Comparison of ENCODE assay signal across 8 mouse cellular contexts in genomic region chr2:166030256-166030995, GRCm38 (mm10). TPM values are rescaled to one million over a fixed set of nuclear protein-coding genes. Genes with fewer than 3 reads are reported as not detected.
A peak's percentile ranks its signal among the peaks of the same experiment; 100 is the strongest.
DNase-seq lines count a peak whose midpoint lies in the region; ATAC-seq and TF ChIP-seq lines count a peak whose summit lies in the region.

No protein-coding gene starts in this region.

- peaks cover 25% of the 10 kb centered on the region for H3K4me1 ChIP-seq in spleen, adult 2 months (ENCODE audit: control insufficient read depth, insufficient read depth, insufficient read length)
- H3K4me1 ChIP-seq in forebrain, embryonic 10.5 days, result peaks cover 48% of the 10 kb centered on the region
- H3K4me1 ChIP-seq in intestine, embryonic 14.5 days (replicated peaks; ENCODE audit: control insufficient read depth, insufficient read depth, low read length), result peaks cover 36% of the 10 kb centered on the region
- peaks cover 33% of the 10 kb centered on the region for H3K4me1 ChIP-seq in stomach, embryonic 16.5 days (ENCODE audit: control insufficient read depth, insufficient read depth, low read length)

- H3K27me3 ChIP-seq in spleen, adult 2 months (ENCODE audit: control insufficient read depth, insufficient read depth, low read length), result no peaks in the 10 kb centered on the region
- no peaks in the 10 kb centered on the region for H3K27me3 ChIP-seq in forebrain, embryonic 10.5 days (ENCODE audit: poor library complexity, severe bottlenecking)
- H3K27me3 ChIP-seq in intestine, embryonic 14.5 days (replicated peaks; ENCODE audit: control insufficient read depth, insufficient read depth, low read length), result no peaks in the 10 kb centered on the region
- no peaks in the 10 kb centered on the region for H3K27me3 ChIP-seq in stomach, embryonic 16.5 days (ENCODE audit: control insufficient read depth, insufficient read depth, low read length)

- WGBS in spleen, adult 2 months, result 1% methylated on average over 13 of the region's 13 CpGs
- 7% methylated on average over 13 of the region's 13 CpGs for WGBS in forebrain, embryonic 10.5 days
- 2% methylated on average over 13 of the region's 13 CpGs for WGBS in intestine, embryonic 14.5 days
- 2% methylated on average over 13 of the region's 13 CpGs for WGBS in stomach, embryonic 16.5 days

- TF ChIP-seq CTCF in spleen, adult 2 months (IDR thresholded peaks at IDR 0.05; ENCODE audit: extremely low read depth, insufficient read depth, insufficient read length, insufficient replicate concordance), result no peak

- peak overlapping the region; percentile 34; the same call in 1 of the 2 replicates for H3K9ac ChIP-seq in intestine, embryonic 14.5 days (ENCODE audit: low read length)
- peak overlapping the region; percentile 59 for H3K9ac ChIP-seq in stomach, embryonic 16.5 days (ENCODE audit: low read length)

- H3K4me3 ChIP-seq in spleen, adult 2 months (ENCODE audit: extremely low read depth, insufficient read depth, insufficient read length), result peak overlapping the region; percentile 17
- peak overlapping the region; percentile 36 for H3K4me3 ChIP-seq in forebrain, embryonic 10.5 days
- H3K4me3 ChIP-seq in intestine, embryonic 14.5 days (ENCODE audit: low read depth, low read length), result peak overlapping the region; percentile 27
- H3K4me3 ChIP-seq in stomach, embryonic 16.5 days (replicated peaks; ENCODE audit: low read length), result peak overlapping the region; percentile 34

- DNase-seq in spleen, adult 2 months (ENCODE audit: low read depth in 1 of 2, low spot score in 2 of 2), result no peak
- no peak for DNase-seq in spleen, postnatal 14 days (ENCODE audit: low spot score in 2 of 2)
- DNase-seq in forebrain, embryonic 10.5 days (ENCODE audit: extremely low spot score, low spot score), result peak; percentile 24
- peak; percentile 74 for DNase-seq in intestine, embryonic 14.5 days (ENCODE audit: low spot score)
- DNase-seq in lung, postnatal 25 days (ENCODE audit: low spot score), result peak; percentile 34
- no peak for DNase-seq in cerebellum, adult 9-10 months

- TF ChIP-seq POLR2A in spleen, adult 2 months (IDR thresholded peaks at IDR 0.05; ENCODE audit: low read depth, low read length), result no peak

- ATAC-seq in intestine, embryonic 14.5 days (replicated peaks; ENCODE audit: low FRiP score, low TSS enrichment, low read depth), result 0 out of 2 replicates have a peak, but pooled peaks have one; percentile 33
- no peak for ATAC-seq in stomach, embryonic 16.5 days (ENCODE audit: insufficient read depth, low FRiP score)
- ATAC-seq in erythroid progenitor cell, adult 5-6 weeks (replicated peaks; ENCODE audit: low FRiP score, poor library complexity, severe bottlenecking), result no peak

- peak overlapping the region; percentile 49 for H3K4me2 ChIP-seq in intestine, embryonic 14.5 days (ENCODE audit: low read length)
- H3K4me2 ChIP-seq in stomach, embryonic 16.5 days (ENCODE audit: low read depth, low read length), result peak overlapping the region; percentile 60

- H3K36me3 ChIP-seq in spleen, adult 2 months (ENCODE audit: control insufficient read depth, insufficient read depth, low read length), result no peaks in the 10 kb centered on the region
- H3K36me3 ChIP-seq in forebrain, embryonic 10.5 days (replicated peaks), result 0 out of 2 replicates have a peak, but pooled peaks cover 4% of the 10 kb centered on the region
- H3K36me3 ChIP-seq in intestine, embryonic 14.5 days (ENCODE audit: control insufficient read depth, insufficient read depth, low read length), result peaks cover 3% of the 10 kb centered on the region; the same call in 1 of the 2 replicates
- no peaks in the 10 kb centered on the region for H3K36me3 ChIP-seq in stomach, embryonic 16.5 days (ENCODE audit: control insufficient read depth, insufficient read depth, low read length)

- peak overlapping the region; percentile 90 for H3K27ac ChIP-seq in spleen, adult 2 months (ENCODE audit: insufficient read depth, low read length)
- peak overlapping the region; percentile 83 for H3K27ac ChIP-seq in forebrain, embryonic 10.5 days
- peak overlapping the region; percentile 96 for H3K27ac ChIP-seq in intestine, embryonic 14.5 days (ENCODE audit: low read depth)
- H3K27ac ChIP-seq in stomach, embryonic 16.5 days (ENCODE audit: low read length), result peak overlapping the region; percentile 96

- H3K9me3 ChIP-seq in forebrain, embryonic 10.5 days, result no peaks in the 10 kb centered on the region
- H3K9me3 ChIP-seq in intestine, embryonic 14.5 days (ENCODE audit: control insufficient read depth, low read length), result no peaks in the 10 kb centered on the region
- no peaks in the 10 kb centered on the region for H3K9me3 ChIP-seq in stomach, embryonic 16.5 days (replicated peaks; ENCODE audit: control insufficient read depth, low read length)

RNA-seq across cellular contexts. Expression of gene Ncoa3, which starts 38.0 kb away (rescaled TPM):
- 48.4 and 67.9 TPM in 2 replicates for polyA plus RNA-seq in spleen, adult 2 months (2012; rRNA removed)
- 14.3 and 15.7 TPM in 2 replicates for polyA plus RNA-seq in forebrain, embryonic 10.5 days (2016; fragmentation: Nextera tagmentation; extraction: Ambion mirVana)
- polyA plus RNA-seq in intestine, embryonic 14.5 days (2014; fragmentation: Nextera tagmentation; extraction: Ambion mirVana), result 15.9 and 19.2 TPM in 2 replicates
- polyA plus RNA-seq in stomach, embryonic 16.5 days (2015; fragmentation: Nextera tagmentation; extraction: Ambion mirVana), result 15.7 and 15.9 TPM in 2 replicates
- 17.6 and 20.5 TPM in 2 replicates for total RNA-seq in erythroid progenitor cell, adult 5-6 weeks (2015; ENCODE audit: low replicate concordance)
- total RNA-seq in erythroid progenitor cell, adult 5-6 weeks (2017; ENCODE audit: low replicate concordance), result 3.6 and 3.9 TPM in 2 replicates

Comparison
In these comparisons a context has a peak if more than half of its experiments do, and no peak if none do; other contexts are left out.
1. DNase-seq: peak in forebrain, embryonic 10.5 days (single experiment), intestine, embryonic 14.5 days (single experiment) and lung, postnatal 25 days (single experiment); none in spleen, adult 2 months (0 of 2), spleen, postnatal 14 days (0 of 2) and cerebellum, adult 9-10 months (single experiment).
2. Peak in every context shown above with its lines, with median percentiles within 50 percentile points of each other: H3K27ac ChIP-seq and H3K4me3 ChIP-seq.